Mouse (Mus musculus) myocyte (in vitro differentiated cells): ENCODE data around the gene Grin2a.

Experiments
- E2F4 ChIP-seq: IDR thresholded peaks from one replicate; pipeline ENCODE4 v1.6.1; 2011; ENCODE audit warnings: mild to moderate bottlenecking, control low read depth, moderate library complexity; ENCODE audit not compliant: insufficient read depth
- MAX ChIP-seq: IDR thresholded peaks from one replicate; pipeline ENCODE4 v1.6.1; 2011; ENCODE audit warnings: low read depth, mild to moderate bottlenecking, control low read depth
- POLR2A ChIP-seq: IDR thresholded peaks from one replicate; pipeline ENCODE4 v1.6.1; 2011; ENCODE audit warnings: low read depth, mild to moderate bottlenecking, control low read depth, moderate library complexity; ENCODE audit not compliant: insufficient read length

- TF ChIP-seq POLR2A (no peak), E2F4 (no peak), MAX (no peak)
These were observed 378.1 kb downstream of the Grin2a start for GRCm38 (mm10) chr16:9617215-9617614.
